Comparison of ENCODE assay signal across 7 mouse cellular contexts in the genomic region with DNA sequence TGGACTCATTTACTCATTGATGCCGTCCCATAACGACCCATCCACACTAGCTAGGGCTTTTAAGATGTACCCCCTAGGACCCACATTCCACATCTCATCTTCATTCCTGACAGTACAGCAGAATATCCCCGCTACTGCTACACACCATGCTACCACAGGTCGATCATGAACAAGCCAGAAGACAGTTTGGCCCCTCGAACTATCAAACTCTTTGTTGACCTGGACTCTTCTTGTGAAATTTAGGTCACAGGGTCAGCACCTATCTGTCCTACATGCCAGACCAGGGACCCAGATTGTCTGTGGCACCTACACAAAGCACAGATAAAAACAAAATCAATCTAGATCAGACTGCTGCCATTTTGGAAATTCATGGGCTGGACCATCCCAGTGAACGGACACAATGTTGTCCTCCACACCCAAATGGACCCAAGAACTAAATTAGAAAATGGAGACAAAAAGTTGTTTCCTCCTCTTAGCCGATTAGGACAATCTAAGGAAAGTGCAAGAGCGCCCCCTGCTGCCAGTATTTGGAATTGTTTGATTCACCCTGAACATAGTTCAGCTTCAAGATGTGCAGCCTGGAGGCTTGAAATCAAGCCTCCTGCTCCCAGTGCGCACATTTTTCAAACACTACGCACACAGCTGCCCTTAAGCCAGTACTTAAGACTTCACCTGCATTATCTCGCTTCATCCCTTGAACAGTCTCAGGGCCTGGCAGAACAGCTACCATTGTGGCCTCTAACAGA.
DNase-seq lines count a peak whose midpoint lies in the region; ATAC-seq lines count a peak whose summit lies in the region.

No protein-coding gene starts in this region.

- no peak overlapping the region for H3K4me3 ChIP-seq in limb, embryonic 11.5 days (ENCODE audit: low read depth, low read length)
- no peak overlapping the region for H3K4me3 ChIP-seq in midbrain, embryonic 15.5 days

- H3K4me2 ChIP-seq in limb, embryonic 11.5 days (ENCODE audit: low read depth, severe bottlenecking) = no peak overlapping the region
- no peak overlapping the region for H3K4me2 ChIP-seq in midbrain, embryonic 15.5 days

- no peak overlapping the region for H3K9ac ChIP-seq in limb, embryonic 11.5 days (ENCODE audit: low read length)
- H3K9ac ChIP-seq in midbrain, embryonic 15.5 days = no peak overlapping the region

- H3K9me3 ChIP-seq in limb, embryonic 11.5 days (ENCODE audit: control insufficient read depth, low read length) = no peaks in the 10 kb centered on the region
- no peaks in the 10 kb centered on the region for H3K9me3 ChIP-seq in midbrain, embryonic 15.5 days

- ATAC-seq in limb, embryonic 11.5 days (ENCODE audit: insufficient number of reproducible peaks, low FRiP score, low TSS enrichment, low read depth) = peak; percentile 31; the same call in 1 of the 2 replicates
- peak; percentile 62 for ATAC-seq in midbrain, embryonic 15.5 days (replicated peaks)

- WGBS in limb, embryonic 11.5 days = 38% methylated on average over 11 of the region's 11 CpGs
- WGBS in midbrain, embryonic 15.5 days = 42% methylated on average over 11 of the region's 11 CpGs

- no peaks in the 10 kb centered on the region for H3K36me3 ChIP-seq in limb, embryonic 11.5 days (ENCODE audit: control insufficient read depth, insufficient read depth, low read length)
- no peaks in the 10 kb centered on the region for H3K36me3 ChIP-seq in midbrain, embryonic 15.5 days (replicated peaks)

- no peaks in the 10 kb centered on the region for H3K27me3 ChIP-seq in limb, embryonic 11.5 days (ENCODE audit: control insufficient read depth, insufficient read depth, low read length)
- no peaks in the 10 kb centered on the region for H3K27me3 ChIP-seq in midbrain, embryonic 15.5 days (replicated peaks)

- H3K27ac ChIP-seq in limb, embryonic 11.5 days (replicated peaks; ENCODE audit: low read depth, low read length) = no peak overlapping the region
- no peak overlapping the region for H3K27ac ChIP-seq in midbrain, embryonic 15.5 days

- no peaks in the 10 kb centered on the region for H3K4me1 ChIP-seq in limb, embryonic 11.5 days (ENCODE audit: control insufficient read depth, insufficient read depth, low read length)
- no peaks in the 10 kb centered on the region for H3K4me1 ChIP-seq in midbrain, embryonic 15.5 days

- DNase-seq in adrenal gland, adult 8-10 months = peak; percentile 51
- DNase-seq in embryo, embryonic 11 days = peak; percentile 82
- peak; percentile 6 for DNase-seq in gonadal fat pad, adult 2 months (ENCODE audit: low read depth)
- peak; percentile 44 to 80 for DNase-seq in kidney, adult 8-10 months
- DNase-seq in limb, embryonic 11.5 days (ENCODE audit: low spot score) = peak; percentile 92
- peak; percentile 62 to 79 for DNase-seq in spleen, postnatal 14 days (ENCODE audit: low spot score in 2 of 2)

Comparison
In these comparisons a context has a peak if more than half of its experiments do, and no peak if none do; other contexts are left out.
1. DNase-seq: peak in every context shown above with its lines; median percentile 92 in limb, embryonic 11.5 days; 82 in embryo, embryonic 11 days; 70 in spleen, postnatal 14 days; 62 in kidney, adult 8-10 months; 51 in adrenal gland, adult 8-10 months; 6 in gonadal fat pad, adult 2 months.